Mouse (Mus musculus) T-cell, adult 2 months (primary cell): Measurements from ENCODE around the gene Hspbp1.

Source experiments
- DNase-seq: peaks from one replicate; pipeline ENCODE4 v3.0.0; 2022; ENCODE audit warnings: low spot score

Gene Hspbp1

DNA sequence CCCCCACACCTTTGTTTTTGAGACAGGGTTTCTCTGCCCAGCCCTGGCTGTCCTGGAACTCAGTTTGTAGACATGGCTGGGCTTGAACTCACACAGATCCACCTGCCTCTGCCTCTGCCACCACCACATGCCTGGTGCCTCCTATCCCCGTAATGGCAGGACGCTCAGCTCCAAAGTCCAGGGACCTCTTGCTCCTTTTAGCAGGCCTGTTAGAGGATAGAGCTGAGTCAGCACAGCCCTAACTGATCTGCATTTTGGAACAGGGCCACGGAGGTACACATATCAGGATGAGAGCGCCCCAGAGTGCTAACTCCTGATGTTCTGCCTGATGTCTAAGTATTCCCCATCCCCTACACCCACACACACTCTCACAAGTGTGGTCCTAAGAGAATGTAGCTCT lies 53.8 kb downstream of the Hspbp1 start, which contains the start of gene Tmem86b:
Tmem86b (minus strand) TSS at position 392 of the 400 bp plus-strand sequence.
- no peak for DNase-seq

DNA sequence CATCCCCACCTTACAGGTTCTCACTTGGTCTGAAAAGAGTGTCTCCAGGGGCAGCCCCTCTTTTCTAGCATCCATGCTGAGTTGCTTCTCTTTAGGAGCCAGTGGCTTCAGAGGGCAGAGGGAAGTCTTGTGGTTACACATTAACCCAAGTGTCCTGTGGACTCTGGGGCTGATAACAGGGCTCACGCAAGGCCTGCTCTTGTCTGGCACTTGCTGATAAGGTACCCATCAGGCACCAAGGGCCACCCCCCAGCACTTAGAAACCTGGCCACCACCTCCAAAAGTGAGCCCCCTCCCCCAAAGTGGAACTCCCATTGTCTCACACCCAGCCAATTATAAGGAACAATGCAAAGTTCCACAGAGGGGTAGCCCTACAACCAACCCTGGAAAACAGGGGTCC lies 54.7 kb downstream of the Hspbp1 start:
- DNase-seq: no peak

DNA sequence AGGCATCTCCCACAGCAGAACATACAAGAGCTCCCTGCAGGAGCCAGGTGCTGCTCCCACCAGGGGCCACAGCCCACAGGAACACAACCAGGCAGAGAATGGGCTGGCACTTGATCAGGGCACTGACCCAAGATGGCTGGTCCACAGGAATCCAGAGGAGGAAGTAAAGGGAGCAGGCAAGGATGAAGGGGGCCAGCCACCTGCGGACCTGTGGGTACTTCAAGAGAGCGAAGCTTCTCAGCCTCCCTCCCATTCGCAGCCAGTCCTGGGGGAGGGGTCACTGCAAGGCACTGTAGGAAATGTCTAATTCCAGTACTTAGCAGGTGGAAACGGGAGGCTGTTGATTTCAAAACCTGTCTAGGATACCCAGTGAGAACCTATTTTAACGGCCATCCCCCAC lies 55.3 kb downstream of the Hspbp1 start:
- DNase-seq: no peak

DNA sequence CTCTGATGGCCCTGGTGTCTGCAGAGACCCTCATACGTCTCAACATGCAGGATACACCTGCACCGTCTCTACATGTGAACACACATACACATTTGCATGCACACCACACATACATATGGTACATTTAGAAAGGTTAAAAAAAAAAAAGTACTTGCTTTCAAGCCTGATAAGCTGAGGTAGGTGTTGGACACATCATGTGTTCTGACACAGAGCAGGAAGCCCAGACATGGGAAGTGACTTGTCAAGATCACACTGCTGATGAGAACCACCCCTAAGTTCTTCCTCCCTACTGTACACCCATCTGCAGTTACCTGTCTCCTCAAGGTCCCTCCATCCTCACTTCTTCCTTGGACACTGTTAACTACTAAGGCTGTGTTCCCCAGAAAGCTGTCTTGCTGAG lies 58.9 kb downstream of the Hspbp1 start:
- no peak for DNase-seq

DNA sequence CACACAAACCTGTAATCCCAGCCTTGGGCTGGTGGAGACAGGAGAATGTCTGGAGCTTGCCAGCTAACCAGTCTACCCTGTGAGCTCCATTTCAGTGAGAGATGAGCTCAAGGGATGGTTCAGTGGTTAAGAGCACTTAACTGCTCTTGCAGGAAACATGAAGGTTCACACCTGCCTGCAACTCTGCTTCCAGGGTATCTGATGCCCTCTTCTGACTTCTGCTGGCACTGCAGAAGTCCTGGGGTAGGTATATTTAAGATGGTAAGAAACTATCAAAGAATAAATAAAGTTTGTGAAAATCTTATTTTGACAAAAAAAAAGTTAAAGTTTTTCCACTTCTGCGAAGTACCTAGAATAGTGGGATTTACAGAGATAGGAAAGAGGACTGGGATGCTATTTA lies 60.5 kb downstream of the Hspbp1 start:
- peak; percentile 47 for DNase-seq

DNA sequence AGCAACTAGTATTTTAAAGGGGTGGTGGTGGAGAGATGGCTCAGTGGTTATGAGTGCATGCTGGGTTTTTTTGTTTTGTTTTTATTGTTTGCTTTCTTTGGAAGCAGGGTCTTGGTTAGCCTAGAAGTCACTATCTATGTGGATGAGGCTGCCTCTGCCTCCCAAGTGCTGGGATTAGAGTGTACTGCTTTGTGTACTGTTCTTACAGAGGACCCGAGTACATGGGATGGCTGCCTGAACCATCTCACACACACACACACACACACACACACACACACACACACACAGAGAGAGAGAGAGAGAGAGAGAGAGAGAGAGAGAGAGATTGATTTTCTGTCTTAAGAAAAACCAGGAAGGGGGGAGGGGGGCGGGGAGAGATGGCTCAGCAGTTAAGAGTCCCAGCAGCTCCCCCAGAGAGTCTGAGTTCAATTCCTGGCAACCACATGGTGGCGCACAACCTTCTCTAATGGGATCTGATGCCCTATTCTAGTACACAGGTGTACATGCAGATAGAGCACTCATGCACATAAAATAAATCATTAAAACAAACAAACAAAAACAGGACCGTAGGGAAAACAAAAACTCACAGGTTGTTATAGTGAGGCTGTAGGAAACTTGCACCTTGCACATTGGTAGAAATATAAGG lies 61.2 kb downstream of the Hspbp1 start:
- peak; percentile 67 for DNase-seq

DNA sequence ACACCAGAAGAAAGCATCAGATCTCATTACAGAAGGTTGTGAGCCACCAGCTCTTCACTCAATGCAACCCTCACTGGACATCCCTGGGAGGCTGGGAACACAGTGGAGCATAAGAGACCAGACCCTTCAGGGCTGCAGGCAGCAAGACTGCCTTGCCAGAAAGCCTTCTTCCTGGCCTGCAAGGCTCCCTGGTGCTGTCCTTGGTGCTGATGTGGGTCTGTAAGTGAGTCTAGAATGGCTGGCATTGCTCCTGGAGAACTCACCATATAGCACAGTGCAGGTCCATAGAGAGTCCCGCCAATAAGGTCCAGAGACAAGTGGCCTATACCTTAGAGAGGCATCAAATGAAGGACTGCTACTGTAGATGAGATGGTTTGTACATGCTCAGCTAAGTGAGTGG lies 64.9 kb downstream of the Hspbp1 start:
- DNase-seq: peak; percentile 23

DNA sequence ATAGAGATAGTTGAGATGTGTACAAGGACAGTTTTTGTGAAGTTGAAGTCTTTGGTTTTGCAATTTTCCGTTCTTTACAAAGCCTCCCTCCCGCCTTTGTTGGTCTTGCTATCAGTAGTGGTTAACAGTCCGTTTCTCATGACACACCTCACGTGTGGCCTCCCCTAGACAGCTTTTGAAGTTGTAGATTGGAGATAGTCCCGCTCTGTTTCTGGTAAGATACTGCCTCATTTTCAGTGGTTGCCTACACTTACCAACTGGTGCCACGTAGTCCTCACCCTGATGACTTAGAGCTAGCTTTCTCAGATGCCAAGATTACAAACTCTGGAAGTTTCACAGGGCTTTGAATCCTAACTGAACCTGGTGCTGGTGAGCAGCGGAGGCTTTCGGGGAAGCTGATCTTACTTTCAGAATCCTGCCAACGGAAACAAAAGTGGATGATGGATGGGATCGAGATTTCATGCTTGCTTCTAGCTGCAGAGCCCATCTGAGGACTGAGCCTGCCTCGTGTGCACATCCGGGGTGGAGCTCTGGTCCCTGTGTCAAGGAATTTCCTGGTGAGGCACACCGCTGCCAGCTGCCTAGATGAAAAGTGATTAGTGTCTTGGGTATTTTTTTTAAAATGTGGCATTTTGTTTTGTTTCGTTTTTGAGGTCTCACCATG lies 71.0 kb downstream of the Hspbp1 start:
- DNase-seq: peak; percentile 57

DNA sequence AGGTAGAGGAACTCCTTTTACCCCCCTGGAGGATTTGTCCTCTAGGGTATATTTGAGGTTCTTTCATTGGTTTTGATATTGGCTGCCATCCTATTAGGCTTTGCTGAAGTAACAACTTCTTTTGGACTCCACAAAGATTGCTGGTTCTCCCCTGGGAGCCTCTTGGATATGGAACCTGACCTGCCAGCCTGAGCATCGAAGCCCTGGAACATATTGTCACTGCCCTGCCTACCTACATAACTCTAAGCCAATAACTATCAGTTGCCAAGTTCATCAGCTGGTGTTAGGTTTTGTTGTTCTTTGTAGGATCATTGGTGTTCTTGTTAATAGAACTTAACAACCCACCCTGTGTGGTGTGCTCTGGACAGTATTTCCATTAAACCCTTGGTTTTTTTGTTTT lies 71.9 kb downstream of the Hspbp1 start:
- no peak for DNase-seq

DNA sequence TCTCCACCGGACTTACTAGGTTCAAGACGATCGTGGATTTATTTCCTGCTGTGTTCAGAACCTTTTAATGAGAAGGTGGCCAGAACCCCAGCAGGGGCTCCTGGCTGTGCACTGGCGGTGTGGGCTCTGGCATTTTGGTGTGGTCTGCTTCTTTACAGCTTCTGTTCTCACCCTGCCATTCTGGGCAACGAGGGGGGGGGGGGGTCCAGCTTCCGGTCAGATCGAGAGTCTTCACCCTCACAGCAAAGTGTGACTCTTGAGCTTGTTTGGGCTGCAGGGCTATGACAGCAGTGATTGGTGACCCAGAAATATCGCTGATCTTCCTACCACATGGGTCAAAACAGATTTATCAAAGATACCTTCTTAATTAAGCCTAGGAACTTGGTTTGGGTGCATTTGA lies 72.5 kb downstream of the Hspbp1 start:
- DNase-seq: no peak

DNA sequence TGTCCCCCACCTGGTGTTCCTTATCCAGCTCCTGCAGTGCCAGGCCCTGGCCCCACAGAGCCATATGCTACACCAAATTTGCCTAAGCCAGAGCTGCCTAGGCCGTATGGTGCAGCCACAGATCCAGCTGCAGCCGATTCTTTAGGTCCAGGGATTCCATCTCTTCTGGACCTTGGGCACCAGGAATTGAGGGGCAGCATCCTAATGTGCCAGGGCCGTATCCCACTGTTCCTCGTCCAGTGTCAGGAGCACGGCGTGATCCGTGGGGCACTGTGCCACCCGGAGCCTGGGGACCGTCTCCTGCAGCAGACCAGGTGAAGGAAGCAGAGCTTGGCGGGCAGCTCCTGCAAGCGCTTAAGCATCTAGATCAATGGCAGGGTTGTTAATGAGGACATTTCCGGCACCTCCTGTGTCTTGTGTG lies 72.9 kb downstream of the Hspbp1 start:
- DNase-seq: no peak

DNA sequence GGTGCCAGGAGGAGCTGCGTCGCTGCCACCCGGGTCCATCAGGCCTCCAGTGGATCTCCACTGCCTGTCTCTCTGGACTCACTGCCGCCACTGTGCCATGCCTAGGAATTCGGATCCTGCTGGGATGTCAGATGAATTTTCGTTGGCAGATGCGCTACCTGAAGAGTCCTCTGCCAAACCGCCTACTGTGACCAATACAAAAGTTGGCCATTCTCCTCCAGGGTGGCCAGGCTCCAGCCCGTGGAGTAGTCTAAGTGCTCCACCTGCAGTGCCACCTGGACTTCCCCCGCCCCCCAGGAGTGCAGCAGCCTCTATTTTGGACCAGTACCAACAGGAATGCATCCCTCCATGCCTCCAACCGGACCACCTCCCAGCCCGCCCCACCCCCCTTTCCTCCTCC lies 73.4 kb downstream of the Hspbp1 start:
- DNase-seq: no peak
